Mouse (Mus musculus): ENCODE data around the gene Dgat2.

The Dgat2 gene

GRCm38 (mm10) chr7:99139841-99140491, 42.6 kb downstream of the Dgat2 start:
- DNase-seq (ENCODE audit: low spot score): peak; percentile 49

- no peak for DNase-seq (ENCODE audit: low spot score)
These were observed 45.0 kb downstream of the Dgat2 start for GRCm38 (mm10) chr7:99137541-99137940.

- no peak for DNase-seq (ENCODE audit: low spot score)
These were observed 45.7 kb downstream of the Dgat2 start for GRCm38 (mm10) chr7:99136789-99137188.

GRCm38 (mm10) chr7:99133811-99134402, 48.6 kb downstream of the Dgat2 start:
- DNase-seq (ENCODE audit: low spot score): no peak

GRCm38 (mm10) chr7:99132597-99132996, 49.9 kb downstream of the Dgat2 start:
- DNase-seq (ENCODE audit: low spot score): no peak

- no peak for DNase-seq (ENCODE audit: low spot score)
These were observed 50.6 kb downstream of the Dgat2 start for GRCm38 (mm10) chr7:99131819-99132353.

- DNase-seq (ENCODE audit: low spot score): no peak
These were observed 53.6 kb downstream of the Dgat2 start for GRCm38 (mm10) chr7:99128965-99129364.

- DNase-seq (ENCODE audit: low spot score): no peak
These were observed 54.2 kb downstream of the Dgat2 start for GRCm38 (mm10) chr7:99128020-99128950.

GRCm38 (mm10) chr7:99126057-99126456, 56.5 kb downstream of the Dgat2 start:
- DNase-seq (ENCODE audit: low spot score): no peak

GRCm38 (mm10) chr7:99122651-99123050, 59.9 kb downstream of the Dgat2 start:
- no peak for DNase-seq (ENCODE audit: low spot score)

- no peak for DNase-seq (ENCODE audit: low spot score)
These were observed 61.5 kb downstream of the Dgat2 start for GRCm38 (mm10) chr7:99120865-99121521.

GRCm38 (mm10) chr7:99120082-99120481, 62.4 kb downstream of the Dgat2 start:
- DNase-seq (ENCODE audit: low spot score): no peak

- DNase-seq (ENCODE audit: low spot score): no peak
These were observed 65.7 kb downstream of the Dgat2 start for GRCm38 (mm10) chr7:99116781-99117180.

- no peak for DNase-seq (ENCODE audit: low spot score)
These were observed 68.4 kb downstream of the Dgat2 start for GRCm38 (mm10) chr7:99114006-99114726.

GRCm38 (mm10) chr7:99107566-99107965, 75.0 kb downstream of the Dgat2 start:
- peak; percentile 78 for DNase-seq (ENCODE audit: low spot score)

- no peak for DNase-seq (ENCODE audit: low spot score)
These were observed 75.7 kb downstream of the Dgat2 start for GRCm38 (mm10) chr7:99106714-99107270.
